Mouse (Mus musculus): ENCODE measurements around the gene Epha10.

DNA sequence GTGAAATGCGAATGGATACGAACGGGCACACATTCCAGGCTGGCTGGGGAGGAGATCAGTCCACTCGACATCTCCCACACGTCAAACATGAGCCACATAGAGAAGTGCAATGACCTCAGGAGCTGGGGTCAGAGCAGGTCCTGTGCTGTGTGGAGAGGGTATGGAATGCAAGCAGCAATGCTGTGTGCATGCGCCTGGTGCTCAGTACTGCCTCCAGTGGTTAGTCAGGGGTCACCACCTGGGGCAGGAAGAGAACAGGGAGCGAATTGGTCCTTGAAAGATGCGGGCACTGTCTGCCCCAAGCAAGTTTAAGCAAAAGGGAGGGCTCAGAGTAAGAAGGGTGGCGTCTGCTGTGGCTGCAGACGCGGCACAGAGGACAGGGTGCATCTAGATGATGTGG is 37.2 kb upstream of the Epha10 start:
- TF ChIP-seq POLR2A (IDR thresholded peaks at IDR 0.05; ENCODE audit: borderline replicate concordance, control insufficient read depth, low read depth, low read length): no peak
- peak; percentile 88 for TF ChIP-seq CTCF (IDR thresholded peaks at IDR 0.05; ENCODE audit: control insufficient read depth, insufficient read depth, low read length)
